Mouse (Mus musculus): ENCODE measurements at regions not wholly inside any gene's neighbourhood (a gene's known extent, or its start where the extent isn't known, plus 50 kb on each side); places are given as distances from the start of the nearest gene placed in this dataset.

DNA sequence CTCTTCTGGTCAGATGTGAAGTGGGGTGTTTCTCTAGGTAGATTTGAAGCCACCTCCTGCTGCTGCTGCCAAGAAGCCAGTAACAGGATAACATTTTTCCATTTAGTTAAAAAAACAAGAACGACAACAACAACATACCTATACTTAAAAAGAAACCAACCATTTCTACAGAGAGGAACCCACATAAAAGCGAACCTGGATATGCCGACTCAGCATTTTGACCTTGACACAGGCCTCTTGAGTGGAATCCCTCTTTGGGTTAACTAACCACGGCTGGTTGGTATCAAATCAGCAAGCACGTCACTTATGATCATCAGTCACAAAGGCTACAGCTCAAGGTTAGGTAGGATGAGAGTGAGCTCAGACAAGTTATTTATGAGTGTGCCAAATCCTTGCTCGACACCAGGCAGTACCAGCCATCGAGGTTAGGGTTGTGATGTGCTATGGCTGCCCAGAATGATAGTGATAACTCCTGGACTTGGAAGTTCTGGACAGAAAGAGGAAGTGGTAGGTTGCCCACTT, 269.7 kb downstream of the Cbln1 start:
- DNase-seq (ENCODE audit: low read depth, low spot score) = no peak

DNA sequence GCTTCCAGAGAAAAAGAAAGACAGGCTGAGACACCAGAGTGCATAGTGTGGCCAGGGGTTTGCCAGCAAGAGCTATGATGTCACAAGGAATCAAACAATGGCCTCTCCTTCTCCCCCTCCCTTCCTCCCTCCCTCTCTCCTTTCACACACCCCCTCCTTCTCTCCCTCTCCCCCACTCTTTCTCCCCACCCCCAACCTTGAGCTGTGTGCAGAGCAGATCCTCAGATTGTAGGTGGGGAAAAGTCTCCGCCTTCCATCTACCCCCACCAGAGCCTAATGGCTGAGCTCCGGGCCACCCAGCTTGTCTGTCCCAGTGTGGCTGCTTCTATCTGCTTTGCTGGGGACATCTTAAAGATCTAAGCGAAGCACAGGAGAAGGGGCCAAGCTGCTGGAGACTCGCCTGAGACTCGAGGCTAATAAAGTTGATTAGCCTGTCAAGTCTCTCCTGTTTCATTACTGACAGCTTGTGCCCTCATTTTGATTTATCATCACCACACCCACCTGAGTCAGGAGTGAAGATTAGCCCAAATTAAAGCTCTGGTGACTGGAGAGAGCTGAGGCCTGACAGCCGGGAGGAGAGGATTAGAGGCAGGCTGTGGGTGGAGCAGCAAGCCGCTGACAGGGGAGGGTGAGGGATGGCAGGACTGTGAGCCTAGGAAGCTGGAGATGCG, 272.8 kb downstream of the Cbln1 start:
- no peak for DNase-seq (ENCODE audit: low read depth, low spot score)

DNA sequence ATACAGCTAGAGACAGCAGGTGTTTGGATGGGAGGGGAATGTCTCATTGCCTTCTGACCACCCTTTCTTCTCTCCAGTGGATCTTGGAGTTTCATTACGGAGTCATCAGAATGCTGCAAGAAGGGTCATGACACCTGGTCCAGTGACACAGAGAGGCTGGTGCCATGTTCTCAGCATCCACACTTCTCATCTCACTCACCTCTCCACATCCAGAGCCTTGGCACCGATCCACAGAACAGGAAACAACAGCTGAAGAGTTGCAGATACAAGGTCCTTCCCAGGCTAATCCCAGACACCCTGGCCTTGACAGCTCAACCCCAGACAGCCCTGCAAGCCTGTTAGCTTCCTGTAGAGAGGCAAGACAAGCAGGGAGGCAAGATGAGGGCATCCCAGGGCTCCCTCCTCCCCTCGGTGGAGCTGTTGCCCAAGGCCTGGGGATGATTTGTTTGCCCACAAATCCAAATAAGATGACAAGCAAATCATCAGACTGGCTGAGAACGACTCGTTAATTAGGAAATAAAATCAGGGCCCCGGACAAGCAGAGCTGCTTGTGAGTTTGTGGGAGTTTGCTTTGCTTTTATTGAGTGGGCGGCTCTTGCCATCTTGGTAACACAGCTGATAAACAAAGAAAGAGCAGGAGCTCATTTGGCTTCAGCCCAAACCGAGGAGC, 274.4 kb downstream of the Cbln1 start:
- no peak for DNase-seq (ENCODE audit: low read depth, low spot score)

DNA sequence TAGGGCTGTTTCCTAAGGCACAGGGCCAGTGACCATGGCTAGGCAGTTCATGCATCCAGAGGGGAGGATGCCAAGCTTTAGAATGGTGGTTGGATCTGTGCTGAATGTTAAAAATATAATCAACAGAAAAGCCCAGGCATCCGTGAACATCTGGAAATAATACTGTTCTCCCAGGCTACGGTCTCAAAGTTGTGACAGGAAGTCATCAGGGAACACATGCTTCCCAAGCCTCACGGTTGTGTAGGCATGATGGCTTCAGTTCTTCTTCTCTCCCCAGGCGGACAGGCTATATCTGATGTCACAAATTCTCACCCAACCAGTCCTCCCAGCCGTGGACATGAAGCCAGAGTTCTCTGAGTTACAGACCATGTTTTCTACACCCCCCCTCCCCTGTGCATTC, 275.4 kb downstream of the Cbln1 start:
- DNase-seq (ENCODE audit: low read depth, low spot score) = no peak

DNA sequence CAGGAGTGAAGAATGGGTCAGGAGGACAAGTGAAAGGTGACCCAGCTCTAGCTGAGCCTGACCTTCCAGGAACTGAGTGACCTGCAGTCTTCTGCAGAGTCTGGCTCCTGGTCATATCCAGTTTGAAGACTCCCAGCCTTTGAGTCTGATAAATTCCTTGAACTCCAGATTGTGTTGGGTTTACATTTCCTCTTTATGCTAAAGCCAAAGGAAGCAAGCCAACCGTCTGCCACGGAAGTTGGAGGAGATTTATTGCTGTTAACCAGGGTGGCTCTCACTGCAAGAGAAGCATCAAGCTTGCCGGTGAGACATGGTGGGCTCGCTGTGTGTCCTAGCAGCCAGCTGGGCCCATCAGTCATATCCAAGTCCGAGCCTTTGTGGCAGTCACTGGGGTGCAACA, 276.4 kb downstream of the Cbln1 start:
- DNase-seq (ENCODE audit: low read depth, low spot score) = no peak

DNA sequence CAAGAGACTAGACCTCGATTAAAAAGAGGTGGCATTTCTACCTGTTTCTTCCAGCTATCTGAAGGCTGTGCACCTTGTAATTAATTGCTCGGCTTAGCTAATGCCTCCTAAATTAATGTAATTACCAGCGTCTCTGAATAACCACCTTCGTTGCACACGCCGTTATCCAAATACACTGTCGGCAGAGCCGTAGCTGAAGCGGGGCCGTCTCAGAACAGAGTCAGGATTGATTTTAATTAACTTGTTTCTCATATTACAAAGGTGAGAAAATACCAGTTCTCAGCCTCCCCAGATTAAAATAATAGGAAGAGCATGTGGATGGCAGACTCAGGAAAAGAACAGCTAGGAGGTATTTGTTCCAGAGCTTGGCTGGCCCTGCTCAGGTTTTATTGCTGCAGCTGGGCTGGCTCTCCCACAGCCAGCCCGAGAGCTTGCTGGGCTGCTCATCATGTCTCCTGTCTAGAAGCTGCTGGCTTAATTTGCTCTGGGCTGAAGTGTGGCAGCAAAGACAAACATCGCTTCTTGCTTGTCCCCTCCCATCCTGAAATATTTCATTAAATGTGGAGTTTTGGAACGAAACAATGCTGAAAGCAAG, 282.5 kb downstream of the Cbln1 start:
- no peak for DNase-seq (ENCODE audit: low read depth, low spot score)

DNA sequence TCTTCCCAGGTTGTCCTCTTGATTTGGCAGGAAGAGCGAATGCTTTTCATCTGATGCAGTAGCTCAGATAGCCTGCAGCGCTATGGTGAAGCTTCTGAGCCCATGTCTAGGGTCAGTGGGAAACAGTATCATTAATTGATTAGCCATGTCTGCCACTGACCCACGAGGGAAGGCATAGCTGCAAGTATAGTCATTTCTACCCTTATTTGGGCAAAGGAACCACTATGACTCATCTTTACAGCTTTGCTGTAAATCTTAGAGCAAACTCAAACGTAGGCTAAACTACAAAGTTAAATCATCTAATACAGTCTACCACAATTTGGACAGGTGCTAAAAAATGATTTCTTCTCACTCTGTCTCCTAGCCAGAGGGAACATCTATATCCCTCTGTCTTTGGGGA, 289.5 kb downstream of the Cbln1 start:
- no peak for DNase-seq (ENCODE audit: low read depth, low spot score)

DNA sequence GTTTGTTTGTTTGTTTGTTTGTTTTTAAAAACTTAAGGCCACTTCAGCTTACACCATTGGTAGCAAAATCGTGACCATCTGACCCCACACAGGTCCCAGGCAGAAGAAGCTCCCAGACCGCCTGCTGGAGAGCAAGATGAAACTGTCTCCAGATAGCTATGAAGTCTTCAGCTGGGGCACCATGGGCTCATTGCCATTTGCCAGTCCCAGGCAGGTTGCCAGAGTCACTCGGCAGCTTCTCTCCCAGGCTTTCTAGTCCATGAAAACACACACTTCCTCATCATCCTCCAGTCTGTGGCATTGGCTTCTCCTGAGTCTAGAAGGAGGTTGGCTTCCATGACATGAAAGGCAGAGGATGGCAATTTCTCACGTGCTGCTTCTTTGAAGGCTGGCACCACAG, 293.5 kb upstream of the N4bp1 start:
- no peak for DNase-seq (ENCODE audit: low read depth, low spot score)

DNA sequence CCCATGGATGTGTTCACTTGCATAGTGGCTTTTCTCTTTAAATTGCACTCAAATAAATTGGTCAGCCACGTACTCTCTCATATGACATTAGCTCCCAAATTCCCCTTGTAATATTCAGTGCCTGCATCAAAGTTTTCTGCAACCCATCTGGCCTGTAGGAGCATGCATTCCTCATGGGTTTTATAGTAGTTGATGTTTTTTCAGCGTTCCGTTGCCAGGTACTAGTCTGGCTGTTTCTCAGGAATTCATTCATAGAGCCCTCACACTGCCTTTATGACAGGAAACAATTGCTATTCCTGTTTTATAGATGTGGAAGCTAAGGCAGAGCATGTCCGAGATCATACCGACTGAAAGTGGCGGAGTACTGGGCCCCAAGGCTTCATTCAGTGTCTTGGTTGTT, 292.6 kb upstream of the N4bp1 start:
- no peak for DNase-seq (ENCODE audit: low read depth, low spot score)

DNA sequence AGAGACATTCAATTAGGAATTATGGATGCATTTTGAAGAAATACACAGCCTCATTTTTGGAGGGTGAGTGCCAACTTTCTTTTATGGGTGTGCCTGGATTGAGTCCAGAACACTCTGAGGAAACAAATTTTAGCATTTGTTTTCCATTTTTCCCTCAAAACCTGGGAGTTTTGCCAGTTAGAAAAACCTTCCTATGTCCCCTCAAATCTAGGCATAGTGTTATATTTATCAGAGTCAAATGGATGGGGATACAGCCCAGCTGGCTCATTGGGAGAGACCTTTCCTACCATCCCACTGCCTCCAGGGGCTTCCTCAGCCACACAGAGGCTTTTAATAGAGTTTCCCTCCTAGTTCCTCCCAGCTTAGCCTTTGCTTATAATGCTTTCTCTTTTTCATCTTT, 290.0 kb upstream of the N4bp1 start:
- no peak for DNase-seq (ENCODE audit: low read depth, low spot score)

DNA sequence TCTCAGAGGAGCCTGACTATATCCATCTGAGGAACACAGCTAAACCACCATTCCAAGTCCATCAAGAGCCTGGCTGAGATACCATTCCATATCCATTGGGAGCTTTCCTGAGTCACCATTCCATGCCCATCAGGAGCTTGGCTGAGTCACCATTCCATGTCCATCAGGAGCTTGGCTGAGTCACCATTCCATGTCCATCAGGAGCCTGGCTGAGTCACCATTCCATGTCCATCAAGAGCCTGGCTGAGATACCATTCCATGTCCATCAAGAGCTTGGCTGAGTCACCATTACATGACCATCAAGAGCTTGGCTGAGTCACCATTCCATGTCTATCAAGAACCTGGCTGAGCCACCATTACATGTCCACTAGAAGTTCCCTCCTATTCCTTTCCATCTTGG, 288.7 kb upstream of the N4bp1 start:
- DNase-seq (ENCODE audit: low read depth, low spot score) = no peak

DNA sequence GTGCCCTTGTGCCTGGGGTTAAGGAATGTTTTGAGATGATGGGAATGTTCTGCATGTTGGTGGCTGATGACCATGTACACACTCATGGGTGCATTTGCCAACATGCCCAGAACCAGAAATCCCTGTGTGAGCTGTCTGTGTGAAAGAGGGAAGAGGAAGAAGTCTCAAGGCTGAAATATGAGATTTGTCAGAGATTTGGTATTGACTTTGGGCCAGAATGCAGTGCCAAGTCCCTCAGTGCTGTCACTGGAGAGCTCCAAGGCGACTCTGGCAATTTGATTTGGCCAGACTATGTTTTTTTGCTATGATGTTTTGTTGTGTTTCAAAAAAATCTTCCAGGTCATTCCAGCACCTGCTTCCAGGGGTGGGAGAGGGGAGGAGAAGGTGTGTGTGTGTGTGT, 281.7 kb upstream of the N4bp1 start:
- no peak for DNase-seq (ENCODE audit: low read depth, low spot score)

DNA sequence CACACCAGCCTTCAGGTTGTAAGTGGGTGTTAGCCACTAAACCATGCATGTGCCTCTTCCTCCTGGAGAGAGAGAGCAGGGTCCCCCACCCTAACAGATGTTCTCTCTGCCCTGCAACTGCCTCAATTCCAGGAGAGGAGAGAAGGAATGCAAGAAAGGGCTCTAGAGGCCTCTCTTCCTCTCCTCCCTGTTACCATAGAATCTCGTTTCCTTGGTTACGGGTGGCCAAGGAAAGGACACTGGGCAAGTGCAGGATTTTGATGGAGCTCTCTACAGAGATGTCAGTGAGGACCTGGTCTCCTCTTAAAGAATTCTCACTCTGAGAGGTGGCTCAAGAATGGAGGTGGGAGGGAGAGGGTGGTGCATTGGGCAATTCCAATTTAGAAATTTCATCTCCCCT, 275.4 kb upstream of the N4bp1 start:
- peak; percentile 6 for DNase-seq (ENCODE audit: low read depth, low spot score)

DNA sequence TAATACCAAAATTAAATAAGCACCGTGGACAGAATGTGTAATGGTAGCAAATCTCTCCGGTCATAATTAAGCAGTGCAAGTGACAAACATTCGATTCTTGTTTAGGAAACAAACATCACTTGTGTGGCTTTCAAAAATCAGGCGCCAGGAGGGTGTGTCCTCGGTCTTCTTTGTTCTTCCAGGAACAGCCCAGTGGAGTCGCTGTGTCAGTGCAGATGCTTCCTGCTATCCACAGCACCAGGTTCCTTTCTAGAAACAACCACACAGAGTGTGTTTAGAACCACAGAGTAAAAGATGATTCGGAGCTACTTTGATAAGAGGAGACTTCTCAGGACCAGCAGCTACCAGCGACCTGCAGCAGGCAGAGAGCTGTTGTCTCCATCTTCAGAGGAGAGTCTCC, 273.3 kb upstream of the N4bp1 start:
- DNase-seq (ENCODE audit: low read depth, low spot score) = peak; percentile 46

DNA sequence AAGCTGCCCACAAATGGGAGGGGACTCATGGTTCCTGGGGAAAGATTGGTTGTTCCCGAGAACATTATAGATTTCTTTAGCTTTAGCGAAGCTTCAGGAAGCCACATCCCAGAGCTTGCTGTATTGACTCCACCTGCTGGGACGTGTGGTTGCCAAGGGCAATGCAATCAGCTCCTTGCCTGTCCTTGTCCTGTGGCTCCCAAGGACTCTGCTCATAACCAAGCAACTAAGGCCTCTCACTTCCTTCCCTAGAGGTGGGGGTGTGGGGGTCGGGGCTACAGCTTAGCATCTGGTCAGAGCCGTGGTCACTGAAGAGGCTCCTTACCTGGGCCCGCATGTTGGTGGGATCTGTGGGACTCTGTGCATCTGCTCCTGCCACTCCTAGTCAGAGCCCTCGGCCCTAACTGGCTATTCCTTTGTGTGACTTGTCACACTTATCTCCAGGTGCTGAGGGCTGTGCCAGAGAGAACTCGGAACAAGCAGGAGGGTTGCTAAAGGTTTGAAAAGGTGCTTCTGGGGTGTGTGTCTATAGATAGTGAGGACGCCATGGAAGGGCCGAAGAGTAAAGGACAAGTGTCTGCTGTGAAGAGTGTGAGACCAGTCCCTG, 270.9 kb upstream of the N4bp1 start:
- peak; percentile 23 for DNase-seq (ENCODE audit: low read depth, low spot score)

DNA sequence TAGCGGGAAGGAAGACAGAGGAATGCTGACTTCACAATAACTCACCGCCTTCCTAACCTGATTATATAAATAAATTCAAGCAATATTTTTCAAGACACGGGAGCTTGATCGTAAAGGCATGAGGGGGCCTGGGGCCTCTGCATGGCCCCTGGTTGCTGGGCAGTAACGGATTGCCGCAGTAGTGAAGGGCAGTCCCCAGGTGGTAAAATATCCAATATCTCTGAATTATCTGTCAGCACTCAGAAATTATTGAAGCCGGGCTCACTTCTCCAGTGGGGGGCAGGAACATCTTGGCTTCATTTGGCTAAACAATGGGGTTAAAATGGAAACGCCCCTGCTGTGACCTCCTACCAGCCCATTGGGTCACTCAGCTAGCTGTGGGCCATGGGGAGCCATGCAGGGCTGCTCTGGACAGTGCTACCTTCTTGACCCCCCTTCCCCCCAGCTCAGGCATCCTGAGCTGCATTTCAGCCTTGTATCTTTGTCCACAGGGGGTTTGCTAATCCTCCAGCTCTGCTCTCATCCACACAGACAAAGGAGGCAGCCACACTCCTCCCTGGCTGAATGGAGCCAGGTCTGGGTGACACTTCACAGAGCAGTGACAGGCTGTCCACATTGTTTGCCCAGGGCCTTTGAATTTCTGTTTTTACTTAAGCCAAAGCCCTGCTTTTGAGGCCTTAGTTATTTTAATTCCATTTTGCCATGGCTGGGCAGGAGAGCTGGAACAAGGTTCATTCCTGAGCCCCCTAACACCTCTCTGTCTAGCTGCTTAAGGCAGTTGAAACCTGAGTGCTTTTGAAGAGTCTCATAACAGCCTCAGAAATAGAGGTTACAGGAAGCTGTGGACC, 267.2 kb upstream of the N4bp1 start:
- peak; percentile 64 for DNase-seq (ENCODE audit: low read depth, low spot score)

DNA sequence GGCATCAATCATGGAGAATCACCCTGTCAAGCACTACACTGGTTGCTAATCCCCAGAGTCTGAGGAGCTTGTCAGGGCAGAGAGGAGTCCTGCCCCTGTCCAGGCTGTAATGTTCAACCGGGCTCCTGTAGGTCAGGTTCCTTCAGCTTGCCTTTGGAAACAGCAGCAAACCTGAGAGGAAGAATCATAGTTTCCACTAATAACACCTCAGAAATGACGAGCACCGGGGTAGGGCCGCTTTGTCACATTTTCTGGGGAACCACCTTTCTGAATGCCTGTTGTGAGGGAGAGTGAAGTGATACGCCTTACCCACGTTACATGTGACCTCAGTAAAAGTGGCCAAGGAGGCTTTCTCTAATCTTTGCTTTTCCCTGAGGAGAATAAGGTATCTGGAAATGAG, 263.8 kb upstream of the N4bp1 start:
- no peak for DNase-seq (ENCODE audit: low read depth, low spot score)

DNA sequence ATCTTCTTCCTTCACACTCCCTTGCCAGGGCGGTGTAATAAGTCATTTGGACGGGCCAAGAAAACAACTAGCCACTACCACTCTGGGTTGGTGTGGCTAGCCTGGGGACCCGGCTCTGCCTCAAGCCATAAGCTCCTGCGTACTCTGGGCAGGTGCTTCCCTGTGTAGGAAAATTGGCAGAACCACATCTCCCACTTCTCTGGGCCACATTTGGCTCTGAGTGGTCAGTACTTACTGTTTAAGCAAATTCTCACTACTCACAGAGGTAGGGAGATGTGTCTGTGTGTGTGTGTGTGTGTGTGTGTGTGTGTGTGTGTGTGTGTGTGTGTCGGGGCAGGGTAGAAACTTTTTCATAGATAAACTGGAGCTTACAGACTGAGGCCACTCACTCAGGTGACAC, 262.6 kb upstream of the N4bp1 start:
- no peak for DNase-seq (ENCODE audit: low read depth, low spot score)

DNA sequence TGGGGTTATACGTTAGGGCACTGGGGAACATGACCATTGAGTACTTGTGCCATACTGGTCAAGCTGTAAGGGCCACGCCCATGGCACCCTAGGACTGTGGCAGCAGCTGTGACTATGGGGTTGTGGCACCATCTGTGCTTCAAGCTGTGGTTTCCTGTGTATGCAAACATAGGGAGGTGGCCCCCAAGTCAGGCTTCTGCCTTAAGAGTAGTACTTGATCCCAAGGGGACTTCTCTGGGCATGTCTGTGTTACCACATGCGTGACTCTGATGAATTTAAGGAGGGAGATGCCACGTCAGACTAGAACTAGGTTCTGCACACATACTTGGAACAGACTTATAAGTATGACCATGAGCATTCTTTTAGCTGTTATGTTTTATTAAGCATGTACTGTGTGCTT, 252.4 kb upstream of the N4bp1 start:
- no peak for DNase-seq (ENCODE audit: low read depth, low spot score)

DNA sequence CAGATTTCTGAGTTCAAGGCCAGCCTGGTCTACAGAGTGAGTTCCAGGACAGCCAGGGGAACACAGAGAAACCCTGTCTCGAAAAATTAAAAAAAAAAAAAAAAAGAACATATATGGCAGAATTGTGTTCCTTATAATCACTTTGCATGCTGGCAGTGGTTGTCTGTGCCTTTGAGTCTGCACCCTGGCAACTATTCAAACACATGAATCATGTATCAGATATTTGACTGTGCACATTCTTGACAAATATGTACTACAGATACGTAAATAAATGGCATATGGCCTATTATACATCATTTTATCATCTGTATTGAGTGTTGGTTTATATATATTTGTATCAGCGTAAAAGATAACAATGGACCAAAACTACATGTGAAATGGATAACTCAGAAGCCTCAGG, 246.7 kb upstream of the N4bp1 start:
- DNase-seq (ENCODE audit: low read depth, low spot score) = no peak

DNA sequence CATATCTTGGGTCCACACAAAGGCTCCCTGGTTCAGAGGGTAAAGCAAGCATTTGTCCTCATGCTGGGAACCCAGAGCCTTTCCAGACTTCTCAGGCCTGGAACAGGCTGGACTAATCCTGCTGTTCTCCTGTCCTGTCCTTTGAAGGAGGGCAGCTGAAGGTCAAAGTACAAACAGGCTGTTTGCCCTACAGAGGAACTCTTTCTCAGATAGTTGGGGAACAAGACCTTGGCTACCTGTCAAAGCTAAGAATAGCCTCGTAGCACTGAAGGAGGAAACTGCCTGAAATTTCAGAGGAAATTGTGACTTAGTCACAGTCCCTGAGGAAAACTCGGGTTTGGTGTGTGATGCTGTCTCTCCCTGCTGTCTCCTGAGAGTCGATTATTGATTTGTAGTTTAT, 245.6 kb upstream of the N4bp1 start:
- DNase-seq (ENCODE audit: low read depth, low spot score) = no peak

DNA sequence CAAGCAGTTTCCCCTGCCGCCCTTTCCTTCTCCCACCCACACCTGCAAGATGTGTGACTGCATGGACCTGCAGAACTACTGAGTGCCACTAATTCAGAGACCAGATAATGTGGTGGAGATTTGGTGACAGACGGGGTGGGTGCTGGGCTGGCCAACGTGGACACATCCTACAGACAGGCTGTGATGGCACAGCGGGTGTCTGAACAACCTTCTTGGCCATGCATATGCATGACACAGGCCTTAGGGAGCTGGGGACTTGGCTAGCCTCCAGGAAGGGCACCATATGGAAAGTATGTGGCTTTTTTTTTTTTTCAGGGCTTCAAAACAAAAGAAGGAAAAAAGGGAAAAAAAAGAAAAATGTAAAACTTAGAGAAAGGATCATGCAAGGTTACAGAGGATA, 243.5 kb upstream of the N4bp1 start:
- no peak for DNase-seq (ENCODE audit: low read depth, low spot score)
